Mouse (Mus musculus): ENCODE results near the gene Cd81. TPM values are rescaled to one million over a fixed set of nuclear protein-coding genes. Genes with fewer than 3 reads are reported as not detected.

Cd81 gene
- polyA plus RNA-seq, 1 experiment = 78.4 TPM

DNA sequence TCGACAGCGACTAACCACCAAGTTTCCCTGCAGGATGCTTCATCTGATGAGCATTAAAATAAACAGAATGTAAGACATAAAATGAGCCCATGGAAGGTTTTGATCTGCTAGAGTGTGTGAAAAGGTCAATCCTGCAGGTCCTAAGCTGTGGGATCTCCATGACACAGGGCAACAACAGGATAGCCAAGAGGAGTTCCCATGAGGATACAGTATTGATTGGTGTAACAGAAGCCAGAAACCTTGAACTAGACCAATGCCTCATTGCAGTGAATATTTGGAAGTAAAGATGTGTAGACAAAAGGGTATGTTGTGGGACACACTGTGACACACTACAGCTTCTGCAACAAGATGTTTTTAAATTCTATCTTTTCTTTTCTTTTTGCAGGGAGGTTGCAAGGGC is 18.4 kb upstream of the Cd81 start:
- TF ChIP-seq CTCF (IDR thresholded peaks at IDR 0.05; ENCODE audit: control insufficient read depth, insufficient read depth, insufficient replicate concordance, low read depth, low read length) (no peak), POLR2A (IDR thresholded peaks at IDR 0.05; ENCODE audit: control insufficient read depth, low read depth, low read length) (no peak)

DNA sequence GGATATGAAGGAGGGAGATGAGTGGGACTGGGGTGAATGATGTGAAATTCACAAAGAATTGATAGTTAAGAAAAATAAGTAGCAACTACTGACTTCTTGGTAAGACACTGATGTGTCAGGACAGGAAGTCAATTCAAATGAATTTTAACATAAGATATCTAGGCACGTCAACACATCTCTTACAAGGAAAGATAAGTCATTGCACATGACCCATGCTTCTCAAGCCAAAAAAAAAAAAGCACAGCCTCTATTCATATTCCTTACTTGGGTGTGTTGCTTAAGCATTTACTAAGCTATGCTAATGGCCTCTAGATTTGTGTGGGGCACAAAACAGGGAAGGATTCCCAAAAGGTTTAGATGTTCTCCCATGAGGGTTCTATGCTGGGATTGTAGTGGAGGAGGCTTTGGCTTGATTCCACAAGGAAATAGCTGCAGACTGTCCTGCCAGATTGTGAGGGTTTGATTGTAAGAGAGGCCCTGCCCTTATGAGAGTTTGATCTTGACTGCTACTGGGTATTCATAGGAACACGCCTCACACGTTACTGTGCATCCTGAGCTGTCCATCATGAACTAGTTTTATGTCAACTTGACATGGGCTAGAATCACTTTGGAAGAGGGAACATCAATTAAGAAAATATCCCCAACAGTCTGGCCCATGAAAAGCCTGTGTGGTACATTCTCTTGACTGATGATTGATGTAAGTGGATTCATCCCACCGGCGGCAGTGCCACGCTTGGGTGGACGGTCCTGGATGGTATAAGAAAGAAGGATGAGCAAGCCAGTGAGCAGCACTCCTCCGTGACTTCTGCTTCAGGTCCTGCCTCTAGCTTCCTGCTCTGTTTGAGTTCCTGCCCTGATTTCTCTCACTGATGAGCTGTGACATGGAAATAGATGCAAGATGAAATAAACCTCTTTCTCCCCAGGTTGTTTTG is 17.8 kb upstream of the Cd81 start:
- Histone ChIP-seq H3K27me3 (ENCODE audit: control insufficient read depth, insufficient read depth, low read length) (no peaks in the 10 kb centered on the region), H3K4me3 (ENCODE audit: control insufficient read depth, low read depth, low read length) (no peak overlapping the region), H3K36me3 (ENCODE audit: control insufficient read depth, insufficient read depth, low read length) (no peaks in the 10 kb centered on the region), H3K4me1 (ENCODE audit: control insufficient read depth, insufficient read depth, low read length) (no peaks in the 10 kb centered on the region), H3K27ac (ENCODE audit: control insufficient read depth, insufficient read depth, low read depth, low read length) (no peak overlapping the region)
- TF ChIP-seq CTCF (IDR thresholded peaks at IDR 0.05; ENCODE audit: control insufficient read depth, insufficient read depth, insufficient replicate concordance, low read depth, low read length) (no peak), POLR2A (IDR thresholded peaks at IDR 0.05; ENCODE audit: control insufficient read depth, low read depth, low read length) (no peak)

More for the DNA sequence above, 18.4 kb upstream of the Cd81 start:
- Histone ChIP-seq H3K27ac (ENCODE audit: control insufficient read depth, insufficient read depth, low read depth, low read length) (no peak overlapping the region), H3K4me1 (ENCODE audit: control insufficient read depth, insufficient read depth, low read length) (no peaks in the 10 kb centered on the region), H3K36me3 (ENCODE audit: control insufficient read depth, insufficient read depth, low read length) (no peaks in the 10 kb centered on the region), H3K4me3 (ENCODE audit: control insufficient read depth, low read depth, low read length) (no peak overlapping the region), H3K27me3 (ENCODE audit: control insufficient read depth, insufficient read depth, low read length) (no peaks in the 10 kb centered on the region)

DNA sequence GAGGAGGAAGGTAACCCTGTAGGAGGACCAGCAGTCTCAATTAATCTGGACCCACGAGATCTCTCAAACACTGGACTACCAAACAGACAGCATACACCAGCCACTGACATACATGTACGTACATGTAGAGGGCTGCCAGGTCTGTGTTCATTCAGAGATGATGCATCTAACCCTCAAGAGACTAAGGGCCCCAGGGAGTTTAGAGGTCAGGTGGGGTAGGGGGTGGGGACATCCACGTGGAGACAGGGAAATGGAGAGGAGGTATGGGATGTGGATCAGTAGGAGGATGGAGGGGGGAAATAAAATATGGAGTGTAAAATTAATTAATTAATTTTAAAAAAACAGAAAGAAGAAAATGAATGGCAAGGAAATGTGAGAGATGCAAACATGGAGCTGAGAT is 15.8 kb upstream of the Cd81 start:
- Histone ChIP-seq H3K4me1 (ENCODE audit: control insufficient read depth, insufficient read depth, low read length) (peaks cover 2% of the 10 kb centered on the region; the same call in 1 of the 2 replicates), H3K36me3 (ENCODE audit: control insufficient read depth, insufficient read depth, low read length) (no peaks in the 10 kb centered on the region), H3K27me3 (ENCODE audit: control insufficient read depth, insufficient read depth, low read length) (no peaks in the 10 kb centered on the region), H3K4me3 (ENCODE audit: control insufficient read depth, low read depth, low read length) (no peak overlapping the region), H3K27ac (ENCODE audit: control insufficient read depth, insufficient read depth, low read depth, low read length) (no peak overlapping the region)
- TF ChIP-seq CTCF (IDR thresholded peaks at IDR 0.05; ENCODE audit: control insufficient read depth, insufficient read depth, insufficient replicate concordance, low read depth, low read length) (no peak), POLR2A (IDR thresholded peaks at IDR 0.05; ENCODE audit: control insufficient read depth, low read depth, low read length) (no peak)

DNA sequence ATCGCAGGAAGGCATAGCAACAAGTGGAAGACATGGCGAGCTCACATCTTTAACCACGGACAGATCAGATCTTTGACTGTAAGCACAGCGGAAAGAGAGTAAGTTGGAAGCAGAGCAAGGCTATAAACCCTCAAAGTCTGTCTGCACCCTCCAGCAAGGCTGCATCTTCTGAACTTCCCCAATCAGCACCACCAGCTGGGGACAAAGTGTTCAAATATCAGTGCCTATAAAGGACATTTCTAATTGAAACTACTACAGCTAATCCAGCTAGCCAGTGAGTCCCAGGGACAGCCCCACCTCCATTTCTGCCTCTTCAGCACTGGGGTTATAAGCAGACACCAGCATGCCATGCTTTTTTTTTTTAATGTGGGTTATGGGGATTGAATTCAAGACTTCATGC is 15.2 kb upstream of the Cd81 start:
- H3K27ac ChIP-seq (ENCODE audit: control insufficient read depth, insufficient read depth, low read depth, low read length) = no peak overlapping the region
- TF ChIP-seq CTCF (IDR thresholded peaks at IDR 0.05; ENCODE audit: control insufficient read depth, insufficient read depth, insufficient replicate concordance, low read depth, low read length) (no peak), POLR2A (IDR thresholded peaks at IDR 0.05; ENCODE audit: control insufficient read depth, low read depth, low read length) (no peak)
- no peak overlapping the region for H3K4me3 ChIP-seq (ENCODE audit: control insufficient read depth, low read depth, low read length)

DNA sequence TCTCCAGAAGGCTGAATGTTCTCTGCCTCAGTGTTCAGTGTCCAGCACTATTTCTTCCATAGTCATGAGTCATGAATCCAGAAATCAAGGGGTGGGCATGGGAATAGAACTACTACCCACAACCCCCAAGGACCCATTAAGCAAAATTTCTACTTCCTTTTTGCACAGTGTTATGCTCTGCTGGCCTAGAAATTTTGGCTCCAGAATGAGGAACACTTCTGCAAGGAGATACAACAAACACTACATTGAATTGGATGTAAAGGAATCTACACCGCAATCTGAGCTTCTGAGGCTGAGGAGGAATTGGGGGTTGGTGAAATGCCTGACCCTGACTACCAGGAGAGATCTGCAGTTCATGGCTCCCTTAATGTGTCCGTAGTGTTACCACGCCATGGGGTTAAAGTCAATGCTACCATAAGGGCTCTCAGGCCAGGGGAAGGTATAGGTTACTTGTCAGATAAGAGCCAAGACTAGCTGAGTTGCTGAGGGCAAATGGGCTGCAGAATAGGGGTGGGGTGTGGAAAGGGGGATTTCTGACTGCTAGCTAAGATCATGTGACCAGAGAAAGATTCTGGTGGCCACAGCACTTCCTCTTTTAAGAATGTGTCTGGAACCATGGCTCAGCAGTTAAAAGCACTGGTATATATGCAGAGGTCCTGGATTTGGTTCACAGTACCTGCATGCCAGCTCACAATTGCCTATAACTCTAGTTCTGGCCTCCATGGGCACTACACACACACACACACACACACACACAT is 14.2 kb upstream of the Cd81 start:
- no peak overlapping the region for H3K27ac ChIP-seq (ENCODE audit: control insufficient read depth, insufficient read depth, low read depth, low read length)
- H3K4me1 ChIP-seq (ENCODE audit: control insufficient read depth, insufficient read depth, low read length) = peaks cover 2% of the 10 kb centered on the region; the same call in 1 of the 2 replicates
- no peak overlapping the region for H3K4me3 ChIP-seq (ENCODE audit: control insufficient read depth, low read depth, low read length)
- no peaks in the 10 kb centered on the region for H3K27me3 ChIP-seq (ENCODE audit: control insufficient read depth, insufficient read depth, low read length)
- no peaks in the 10 kb centered on the region for H3K36me3 ChIP-seq (ENCODE audit: control insufficient read depth, insufficient read depth, low read length)
- no peak for TF ChIP-seq POLR2A (IDR thresholded peaks at IDR 0.05; ENCODE audit: control insufficient read depth, low read depth, low read length)
- TF ChIP-seq CTCF (IDR thresholded peaks at IDR 0.05; ENCODE audit: control insufficient read depth, insufficient read depth, insufficient replicate concordance, low read depth, low read length) = no peak

More for the DNA sequence above, 15.2 kb upstream of the Cd81 start:
- Histone ChIP-seq H3K27me3 (ENCODE audit: control insufficient read depth, insufficient read depth, low read length) (no peaks in the 10 kb centered on the region), H3K4me1 (ENCODE audit: control insufficient read depth, insufficient read depth, low read length) (peaks cover 2% of the 10 kb centered on the region; the same call in 1 of the 2 replicates), H3K36me3 (ENCODE audit: control insufficient read depth, insufficient read depth, low read length) (no peaks in the 10 kb centered on the region)

DNA sequence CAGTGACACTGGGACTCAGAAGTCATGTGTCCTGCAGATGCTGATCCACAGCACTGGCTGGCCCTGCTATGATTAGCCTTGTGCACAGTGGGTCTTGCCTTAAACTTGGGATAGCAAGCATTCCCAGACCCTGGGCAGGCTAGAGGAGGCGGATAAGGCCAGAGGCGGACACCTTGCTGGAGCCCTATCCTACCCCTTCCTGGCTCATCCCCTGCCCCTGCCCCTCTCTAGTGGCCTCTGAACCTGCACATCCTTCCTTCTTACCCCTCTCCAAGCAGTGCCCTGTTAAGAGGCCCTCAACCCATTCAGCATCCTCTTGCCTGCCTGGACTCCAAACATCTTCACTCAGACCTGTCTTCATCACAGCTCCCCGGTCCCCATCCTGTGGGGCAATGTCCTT is 12.0 kb upstream of the Cd81 start:
- Histone ChIP-seq H3K4me3 (ENCODE audit: control insufficient read depth, low read depth, low read length) (no peak overlapping the region), H3K4me1 (ENCODE audit: control insufficient read depth, insufficient read depth, low read length) (peaks cover 2% of the 10 kb centered on the region; the same call in 1 of the 2 replicates), H3K27me3 (ENCODE audit: control insufficient read depth, insufficient read depth, low read length) (no peaks in the 10 kb centered on the region), H3K27ac (ENCODE audit: control insufficient read depth, insufficient read depth, low read depth, low read length) (no peak overlapping the region), H3K36me3 (ENCODE audit: control insufficient read depth, insufficient read depth, low read length) (no peaks in the 10 kb centered on the region)
- TF ChIP-seq POLR2A (IDR thresholded peaks at IDR 0.05; ENCODE audit: control insufficient read depth, low read depth, low read length) (no peak), CTCF (IDR thresholded peaks at IDR 0.05; ENCODE audit: control insufficient read depth, insufficient read depth, insufficient replicate concordance, low read depth, low read length) (no peak)

All from testis, adult 2 months (tissue).